Mouse (Mus musculus) thymus, adult 2 months (tissue): ENCODE results near the gene Itm2b.

Source experiments
- CTCF ChIP-seq: fragments of 200-500 bp; IDR thresholded peaks from 2 replicates; pipeline ENCODE4 v1.5.1; 2012; ENCODE audit warnings: mild to moderate bottlenecking, control low read depth, low read length, moderate library complexity, borderline replicate concordance; ENCODE audit not compliant: control insufficient read depth, poor library complexity, insufficient read depth; ENCODE audit errors: extremely low read depth
- POLR2A ChIP-seq: fragments of 200-500 bp; IDR thresholded peaks from 2 replicates; pipeline ENCODE4 v1.6.1; 2012; ENCODE audit warnings: mild to moderate bottlenecking, low read length, control low read depth, moderate library complexity; ENCODE audit not compliant: control insufficient read depth, poor library complexity, insufficient read depth; ENCODE audit errors: extremely low read depth

DNA sequence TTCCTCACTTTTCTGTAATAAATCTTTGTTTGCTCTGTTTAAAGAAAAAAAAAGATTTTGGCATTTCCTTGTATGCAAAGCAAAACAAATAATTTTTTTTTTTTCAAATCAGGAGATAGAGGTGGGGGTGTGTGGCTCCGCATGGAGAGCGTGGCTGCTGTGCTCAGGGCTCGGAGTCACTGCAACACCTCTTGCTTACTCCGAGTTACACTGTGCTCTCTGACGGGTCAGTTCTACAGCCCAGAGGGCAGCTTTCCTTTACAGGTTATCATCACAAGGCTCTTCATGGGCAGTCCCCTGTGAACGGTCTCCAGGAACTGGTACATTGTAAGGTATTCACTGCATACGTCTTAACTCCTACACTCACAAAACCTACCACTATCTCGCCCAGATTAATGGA is 11.5 kb downstream of the Itm2b start:
- no peak for TF ChIP-seq CTCF
- no peak for TF ChIP-seq POLR2A
